Mouse (Mus musculus): ENCODE measurements around the gene Gm4307. TPM values are rescaled to one million over a fixed set of nuclear protein-coding genes. Genes with fewer than 3 reads are reported as not detected.
"Not testable (repeated sequence)": the region's sequence is repeated elsewhere in the genome, so short reads cannot be mapped to it uniquely, and the experiment has no call there.

Gene Gm4307
- not detected in 2 replicates for polyA plus RNA-seq (2015; fragmentation: Nextera tagmentation; extraction: Ambion mirVana)

GRCm38 (mm10) chr10:100361038-100361437, at the start of gene Gm4307:
Gene Gm4307, plus strand, starts transcription at chr10:100361338.
- H3K9ac ChIP-seq; H3K9me3 ChIP-seq (replicated peaks); H3K27ac ChIP-seq; H3K4me1 ChIP-seq (replicated peaks); DNase-seq; H3K4me3 ChIP-seq (replicated peaks); H3K4me2 ChIP-seq; ATAC-seq (ENCODE audit: low read depth); H3K27me3 ChIP-seq; H3K36me3 ChIP-seq: not testable (repeated sequence)
- WGBS (ENCODE audit: insufficient replicate concordance): no CpG with 5 or more reads among the region's 3 CpGs

GRCm38 (mm10) chr10:100335376-100335775, 25.8 kb upstream of the Gm4307 start, which contains the start of gene Gm4301:
Gene Gm4301, plus strand, starts transcription at chr10:100335676.
- not testable (repeated sequence) for H3K9me3 ChIP-seq (replicated peaks); H3K4me3 ChIP-seq (replicated peaks); H3K27me3 ChIP-seq; DNase-seq; H3K4me2 ChIP-seq; H3K4me1 ChIP-seq (replicated peaks); H3K9ac ChIP-seq; ATAC-seq (ENCODE audit: low read depth); H3K36me3 ChIP-seq; H3K27ac ChIP-seq
- no CpG with 5 or more reads among the region's 2 CpGs for WGBS (ENCODE audit: insufficient replicate concordance)

- H3K4me3 ChIP-seq (replicated peaks); H3K4me2 ChIP-seq; H3K9me3 ChIP-seq (replicated peaks); DNase-seq; H3K4me1 ChIP-seq (replicated peaks); H3K9ac ChIP-seq; H3K27ac ChIP-seq; H3K36me3 ChIP-seq; H3K27me3 ChIP-seq; ATAC-seq (ENCODE audit: low read depth): not testable (repeated sequence)
- no CpG with 5 or more reads among the region's 3 CpGs for WGBS (ENCODE audit: insufficient replicate concordance)
Observed at GRCm38 (mm10) chr10:100340536-100340935, 20.6 kb upstream of the Gm4307 start, which contains the start of gene Gm4302. Gene Gm4302, plus strand, starts transcription at chr10:100340836.

- not testable (repeated sequence) for H3K4me1 ChIP-seq (replicated peaks); H3K27ac ChIP-seq; H3K9me3 ChIP-seq (replicated peaks); H3K4me2 ChIP-seq; H3K36me3 ChIP-seq; ATAC-seq (ENCODE audit: low read depth); H3K27me3 ChIP-seq; H3K9ac ChIP-seq; DNase-seq; H3K4me3 ChIP-seq (replicated peaks)
- WGBS (ENCODE audit: insufficient replicate concordance): no CpG with 5 or more reads among the region's 3 CpGs
Observed at GRCm38 (mm10) chr10:100345672-100346071, 15.5 kb upstream of the Gm4307 start, which contains the start of gene Gm4303. Gene Gm4303, plus strand, starts transcription at chr10:100345972.

GRCm38 (mm10) chr10:100350793-100351192, 10.3 kb upstream of the Gm4307 start, which contains the start of gene Gm4305:
Gene Gm4305, plus strand, starts transcription at chr10:100351093.
- H3K4me2 ChIP-seq; H3K4me1 ChIP-seq (replicated peaks); H3K9me3 ChIP-seq (replicated peaks); DNase-seq; H3K4me3 ChIP-seq (replicated peaks); H3K36me3 ChIP-seq; H3K27me3 ChIP-seq; H3K9ac ChIP-seq; H3K27ac ChIP-seq; ATAC-seq (ENCODE audit: low read depth): not testable (repeated sequence)
- no CpG with 5 or more reads among the region's 3 CpGs for WGBS (ENCODE audit: insufficient replicate concordance)

GRCm38 (mm10) chr10:100356841-100357240, 4.3 kb upstream of the Gm4307 start:
- not testable (repeated sequence) for DNase-seq; H3K4me2 ChIP-seq; H3K27ac ChIP-seq; H3K9me3 ChIP-seq (replicated peaks); H3K9ac ChIP-seq; H3K4me1 ChIP-seq (replicated peaks); H3K36me3 ChIP-seq; ATAC-seq (ENCODE audit: low read depth); H3K4me3 ChIP-seq (replicated peaks); H3K27me3 ChIP-seq
- 40% methylated on average over 2 of the region's 2 CpGs for WGBS (ENCODE audit: insufficient replicate concordance)

GRCm38 (mm10) chr10:100382460-100382859, 21.3 kb downstream of the Gm4307 start, which contains the start of gene Gm4312:
Gene Gm4312, minus strand, starts transcription at chr10:100382560.
- not testable (repeated sequence) for H3K4me2 ChIP-seq; H3K4me3 ChIP-seq (replicated peaks); H3K27me3 ChIP-seq; DNase-seq; ATAC-seq (ENCODE audit: low read depth); H3K9ac ChIP-seq; H3K27ac ChIP-seq; H3K36me3 ChIP-seq; H3K4me1 ChIP-seq (replicated peaks); H3K9me3 ChIP-seq (replicated peaks)
- no CpG with 5 or more reads among the region's 2 CpGs for WGBS (ENCODE audit: insufficient replicate concordance)

- H3K9ac ChIP-seq; H3K4me2 ChIP-seq; H3K27me3 ChIP-seq; H3K4me1 ChIP-seq (replicated peaks); H3K27ac ChIP-seq; H3K4me3 ChIP-seq (replicated peaks); DNase-seq; H3K9me3 ChIP-seq (replicated peaks); H3K36me3 ChIP-seq; ATAC-seq (ENCODE audit: low read depth): not testable (repeated sequence)
- 58% methylated on average over 6 of the region's 6 CpGs for WGBS (ENCODE audit: insufficient replicate concordance)
Observed at GRCm38 (mm10) chr10:100402301-100402700, 41.2 kb downstream of the Gm4307 start.

Other genes starting within 250 kb of the Gm4307 start
- not detected in 2 replicates for gene Gm4301, start 25.7 kb upstream of the Gm4307 start, polyA plus RNA-seq (2015; fragmentation: Nextera tagmentation; extraction: Ambion mirVana)
- not detected in 2 replicates for gene Gm4302, start 20.5 kb upstream of the Gm4307 start, polyA plus RNA-seq (2015; fragmentation: Nextera tagmentation; extraction: Ambion mirVana)
- not detected in 2 replicates for gene Gm4303, start 15.4 kb upstream of the Gm4307 start, polyA plus RNA-seq (2015; fragmentation: Nextera tagmentation; extraction: Ambion mirVana)
- not detected in 2 replicates for gene Gm4305, start 10.2 kb upstream of the Gm4307 start, polyA plus RNA-seq (2015; fragmentation: Nextera tagmentation; extraction: Ambion mirVana)
- gene Gm4312, start 21.2 kb downstream of the Gm4307 start, polyA plus RNA-seq (2015; fragmentation: Nextera tagmentation; extraction: Ambion mirVana): not detected in 2 replicates
- gene Tmtc3, start 126.0 kb downstream of the Gm4307 start, polyA plus RNA-seq (2015; fragmentation: Nextera tagmentation; extraction: Ambion mirVana): 6.0 and 7.5 TPM in 2 replicates
- 3.5 and 4.2 TPM in 2 replicates for gene Cep290, start 126.2 kb downstream of the Gm4307 start, polyA plus RNA-seq (2015; fragmentation: Nextera tagmentation; extraction: Ambion mirVana)
- 16.7 and 16.8 TPM in 2 replicates for gene 4930430F08Rik, start 229.1 kb downstream of the Gm4307 start, polyA plus RNA-seq (2015; fragmentation: Nextera tagmentation; extraction: Ambion mirVana)
- gene 1700017N19Rik, start 229.1 kb downstream of the Gm4307 start, polyA plus RNA-seq (2015; fragmentation: Nextera tagmentation; extraction: Ambion mirVana): not detected in 2 replicates